Mouse (Mus musculus): ENCODE data around the gene Acacb. TPM values are rescaled to one million over a fixed set of nuclear protein-coding genes. Genes with fewer than 3 reads are reported as not detected.

Gene Acacb
- 0.54 and 1.3 TPM in 2 replicates for polyA plus RNA-seq (2015; fragmentation: Nextera tagmentation; extraction: Ambion mirVana)

DNA sequence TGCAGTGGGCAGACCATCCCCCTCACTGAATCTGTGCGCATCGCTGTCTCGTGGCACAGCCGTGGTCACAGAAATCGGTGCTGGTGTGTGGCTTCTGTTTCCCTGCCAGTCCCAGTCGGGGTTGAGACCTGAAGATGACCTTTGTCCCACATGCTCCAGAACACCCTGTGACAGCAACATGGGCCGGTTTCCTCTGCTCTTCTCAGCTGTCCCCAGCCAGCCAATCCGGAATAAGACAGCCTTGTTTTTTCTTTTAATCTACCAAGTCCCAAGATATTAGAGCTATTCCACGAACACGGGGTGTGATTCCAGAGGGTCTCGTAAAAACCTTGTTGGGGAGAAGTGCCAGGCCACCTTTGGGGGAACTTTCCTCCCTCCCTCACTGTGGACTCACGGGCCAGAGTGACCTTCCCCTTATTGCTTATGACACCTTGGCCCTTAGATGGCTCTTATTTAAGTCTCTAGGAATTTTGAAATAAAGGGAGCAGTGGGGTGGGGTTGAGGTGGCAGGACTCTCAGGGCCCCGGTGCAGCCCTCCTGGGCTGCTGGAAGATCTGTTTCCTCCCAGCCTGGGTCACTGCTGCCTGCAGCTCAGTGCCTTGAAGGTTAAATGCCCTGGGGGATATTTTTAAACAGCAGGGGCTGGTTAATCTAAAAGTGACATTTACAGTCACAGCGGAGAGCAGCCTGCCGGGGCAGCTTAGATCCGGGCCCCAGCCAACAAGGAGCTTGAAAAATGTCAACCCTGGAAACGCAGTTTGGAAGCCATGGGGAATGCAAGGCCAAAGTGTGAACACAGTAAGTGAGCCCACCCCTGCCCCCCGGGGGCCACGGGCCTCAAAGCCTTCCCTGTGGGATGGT lies at the start of gene Acacb:
Gene Acacb (plus strand): TSS at position 508 of the 861 bp plus-strand sequence.
- Histone ChIP-seq H3K4me2 (replicated peaks; ENCODE audit: low read depth, low read length) (no peak within 1 kb of the TSS), H3K27me3 (replicated peaks; ENCODE audit: insufficient read depth, low read length) (no peaks in the 10 kb centered on the region), H3K27ac (ENCODE audit: low read length) (no peak within 1 kb of the TSS), H3K4me1 (ENCODE audit: insufficient read depth, low read depth, low read length) (no peaks in the 10 kb centered on the region), H3K4me3 (ENCODE audit: low read depth, low read length) (no peak within 1 kb of the TSS), H3K9ac (replicated peaks; ENCODE audit: low read depth) (no peak within 1 kb of the TSS), H3K36me3 (ENCODE audit: insufficient read depth, low read length) (no peaks in the 10 kb centered on the region), H3K9me3 (ENCODE audit: low read length) (no peaks in the 10 kb centered on the region)
- ATAC-seq: no peak
- TF ChIP-seq CTCF (IDR thresholded peaks at IDR 0.05) (no peak), EP300 (IDR thresholded peaks at IDR 0.05) (no peak)
- 40% methylated on average over 19 of the region's 19 CpGs for WGBS
- DNase-seq (ENCODE audit: low spot score): no peak

DNA sequence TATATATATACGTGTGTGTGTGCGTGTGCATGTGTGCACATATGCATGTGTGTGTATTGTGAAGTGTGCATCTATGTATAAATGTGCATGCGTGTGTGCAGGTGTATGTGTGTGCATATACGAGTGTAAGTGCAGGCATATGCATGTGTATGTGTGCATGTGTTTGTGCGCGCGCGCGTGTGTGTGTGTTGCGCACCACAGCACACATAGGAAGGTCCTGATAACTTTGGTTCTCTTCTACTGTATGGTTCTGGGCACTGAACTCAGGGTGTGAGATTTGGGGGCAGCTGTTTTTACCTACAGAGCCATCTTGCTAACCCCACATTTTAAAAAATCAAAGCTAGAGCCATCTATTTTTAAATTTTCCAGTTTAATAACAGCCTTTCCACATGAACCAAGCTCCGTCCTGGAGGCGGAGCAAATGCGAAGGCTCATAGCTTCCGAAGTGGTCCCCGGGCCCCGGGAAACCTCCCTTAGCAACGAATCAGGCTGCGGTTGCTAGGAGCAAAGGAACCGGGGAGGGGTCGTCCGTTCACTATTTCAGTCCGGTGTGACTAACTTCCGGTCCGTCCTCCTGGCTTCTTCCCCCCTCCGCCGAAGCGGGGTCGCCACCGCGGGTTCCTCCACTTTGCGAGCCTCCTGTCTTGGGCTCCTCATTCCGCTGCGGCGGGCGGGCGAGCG lies 46.5 kb upstream of the Acacb start:
- H3K36me3 ChIP-seq (ENCODE audit: insufficient read depth, low read length): no peaks in the 10 kb centered on the region
- DNase-seq (ENCODE audit: low spot score) (peak; percentile 89), ATAC-seq (peak; percentile 95)
- H3K9ac ChIP-seq (replicated peaks; ENCODE audit: low read depth): peak overlapping the region; percentile 82
- WGBS: 10% methylated on average over 36 of the region's 37 CpGs
- peak overlapping the region; percentile 54; the same call in 1 of the 2 replicates for H3K27ac ChIP-seq (ENCODE audit: low read length)
- no peaks in the 10 kb centered on the region for H3K27me3 ChIP-seq (replicated peaks; ENCODE audit: insufficient read depth, low read length)
- peak overlapping the region; percentile 76 for H3K4me2 ChIP-seq (replicated peaks; ENCODE audit: low read depth, low read length)
- peak overlapping the region; percentile 95 for H3K4me3 ChIP-seq (ENCODE audit: low read depth, low read length)
- TF ChIP-seq EP300 (IDR thresholded peaks at IDR 0.05) (no peak), CTCF (IDR thresholded peaks at IDR 0.05) (no peak; the same call in 1 of the 2 replicates)
- H3K4me1 ChIP-seq (ENCODE audit: insufficient read depth, low read depth, low read length): peaks cover 6% of the 10 kb centered on the region
- H3K9me3 ChIP-seq (ENCODE audit: low read length): no peaks in the 10 kb centered on the region

GRCm38 (mm10) chr5:114100390-114101099 lies 45.8 kb upstream of the Acacb start:
- H3K9me3 ChIP-seq (ENCODE audit: low read length): no peaks in the 10 kb centered on the region
- DNase-seq (ENCODE audit: low spot score) (no peak), ATAC-seq (peak; percentile 79)
- H3K4me1 ChIP-seq (ENCODE audit: insufficient read depth, low read depth, low read length): peaks cover 6% of the 10 kb centered on the region
- TF ChIP-seq CTCF (IDR thresholded peaks at IDR 0.05): no peak
- TF ChIP-seq EP300 (IDR thresholded peaks at IDR 0.05): no peak
- peak overlapping the region; percentile 95 for H3K4me3 ChIP-seq (ENCODE audit: low read depth, low read length)
- 3% methylated on average over 46 of the region's 64 CpGs for WGBS
- peak overlapping the region; percentile 76 for H3K4me2 ChIP-seq (replicated peaks; ENCODE audit: low read depth, low read length)
- peaks cover 3% of the 10 kb centered on the region; the same call in 1 of the 2 replicates for H3K36me3 ChIP-seq (ENCODE audit: insufficient read depth, low read length)
- H3K27ac ChIP-seq (ENCODE audit: low read length): peak overlapping the region; percentile 54; the same call in 1 of the 2 replicates
- H3K9ac ChIP-seq (replicated peaks; ENCODE audit: low read depth): peak overlapping the region; percentile 82
- H3K27me3 ChIP-seq (replicated peaks; ENCODE audit: insufficient read depth, low read length): no peaks in the 10 kb centered on the region

DNA sequence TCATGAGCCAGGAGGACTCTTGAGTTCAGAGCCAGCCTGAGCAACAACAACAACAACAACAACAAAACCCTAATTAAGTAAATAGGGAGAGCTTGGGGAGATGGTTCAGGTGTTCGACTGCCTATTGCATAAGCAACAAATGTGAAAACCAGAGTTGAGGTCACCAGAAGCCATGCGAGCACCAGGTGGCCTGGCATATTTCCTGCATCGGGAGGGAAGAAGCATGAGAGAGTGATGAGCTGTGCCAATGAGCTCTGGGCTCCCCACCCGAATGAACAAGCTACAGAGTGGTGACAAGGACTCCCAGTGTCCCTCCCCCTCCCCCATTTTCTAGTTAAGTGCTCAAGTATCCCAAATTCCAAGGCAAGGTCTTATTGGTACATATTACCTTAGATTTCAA lies 44.5 kb upstream of the Acacb start:
- no peak for TF ChIP-seq CTCF (IDR thresholded peaks at IDR 0.05)
- ATAC-seq (no peak), DNase-seq (ENCODE audit: low spot score) (no peak)
- 84% methylated on average over 4 of the region's 4 CpGs for WGBS
- H3K36me3 ChIP-seq (ENCODE audit: insufficient read depth, low read length): peaks cover 16% of the 10 kb centered on the region; the same call in 1 of the 2 replicates
- H3K9ac ChIP-seq (replicated peaks; ENCODE audit: low read depth): no peak overlapping the region
- H3K4me1 ChIP-seq (ENCODE audit: insufficient read depth, low read depth, low read length): peaks cover 6% of the 10 kb centered on the region
- H3K27ac ChIP-seq (ENCODE audit: low read length): no peak overlapping the region
- no peaks in the 10 kb centered on the region for H3K9me3 ChIP-seq (ENCODE audit: low read length)
- H3K4me2 ChIP-seq (replicated peaks; ENCODE audit: low read depth, low read length): no peak overlapping the region
- no peak overlapping the region for H3K4me3 ChIP-seq (ENCODE audit: low read depth, low read length)
- no peaks in the 10 kb centered on the region for H3K27me3 ChIP-seq (replicated peaks; ENCODE audit: insufficient read depth, low read length)

DNA sequence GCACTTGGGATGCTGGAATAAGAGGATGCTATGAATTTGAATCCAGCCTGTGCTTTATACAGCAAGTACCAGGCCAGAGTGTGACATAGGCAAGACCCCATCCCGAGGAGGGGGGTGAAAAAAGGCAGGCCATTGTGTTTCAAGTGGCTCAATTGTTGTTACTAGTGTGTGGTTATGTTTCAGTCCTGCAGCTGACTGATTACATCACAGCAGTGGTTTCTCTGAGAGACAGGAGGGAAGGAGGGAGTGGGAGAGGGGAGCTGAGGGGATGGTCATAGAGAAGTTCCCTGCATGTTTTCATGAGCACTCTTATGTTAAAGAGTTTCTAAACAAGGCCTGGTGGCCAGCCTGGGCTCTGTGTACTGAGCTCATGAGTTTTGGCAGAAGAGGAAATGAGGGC lies 43.5 kb upstream of the Acacb start:
- no peaks in the 10 kb centered on the region for H3K27me3 ChIP-seq (replicated peaks; ENCODE audit: insufficient read depth, low read length)
- 74% methylated on average over 1 of the region's 1 CpGs for WGBS
- DNase-seq (ENCODE audit: low spot score): no peak
- H3K9me3 ChIP-seq (ENCODE audit: low read length): no peaks in the 10 kb centered on the region
- H3K36me3 ChIP-seq (ENCODE audit: insufficient read depth, low read length): peaks cover 20% of the 10 kb centered on the region; the same call in 1 of the 2 replicates
- peaks cover 6% of the 10 kb centered on the region for H3K4me1 ChIP-seq (ENCODE audit: insufficient read depth, low read depth, low read length)
- no peak for ATAC-seq
- no peak overlapping the region for H3K4me3 ChIP-seq (ENCODE audit: low read depth, low read length)
- H3K4me2 ChIP-seq (replicated peaks; ENCODE audit: low read depth, low read length): no peak overlapping the region
- H3K27ac ChIP-seq (ENCODE audit: low read length): no peak overlapping the region
- no peak for TF ChIP-seq EP300 (IDR thresholded peaks at IDR 0.05)
- TF ChIP-seq CTCF (IDR thresholded peaks at IDR 0.05): no peak
- no peak overlapping the region for H3K9ac ChIP-seq (replicated peaks; ENCODE audit: low read depth)
